Mouse (Mus musculus): ENCODE measurements at regions not wholly inside any gene's neighbourhood (a gene's known extent, or its start where the extent isn't known, plus 50 kb on each side); places are given as distances from the start of the nearest gene placed in this dataset.

- TF ChIP-seq CTCF (IDR thresholded peaks at IDR 0.05; ENCODE audit: low read depth, low read length) = no peak
- no peak for TF ChIP-seq POLR2A (IDR thresholded peaks at IDR 0.05; ENCODE audit: insufficient read depth, low read length)
- TF ChIP-seq EP300 (IDR thresholded peaks at IDR 0.05; ENCODE audit: insufficient read depth, low read depth, low read length) = no peak
Measured at GRCm38 (mm10) chr17:9839256-9839655, 169.7 kb upstream of the Pabpc6 start.

Data from ES-Bruce4 (cell line).